In genomic region chr13:28528898-28529511, GRCm38 (mm10) we compare ENCODE assay signal across 18 mouse cellular contexts.
A peak's percentile ranks its signal among the peaks of the same experiment; 100 is the strongest.
DNase-seq lines count a peak whose midpoint lies in the region; ATAC-seq and TF ChIP-seq lines count a peak whose summit lies in the region.
"Had no signal": no experiment of that assay in that cellular context is flagged by ENCODE, and none has a peak within 500 bp of the region (broad histone marks: within the 10 kb centered on the region; RNA-seq: fewer than 3 reads in every experiment).

No protein-coding gene starts in this region.

- H3K9ac ChIP-seq in lung, embryonic 14.5 days, result no peak overlapping the region
- H3K9ac ChIP-seq: heart, embryonic 12.5 days; liver, embryonic 12.5 days; midbrain, embryonic 12.5 days had no signal

- WGBS in lung, embryonic 14.5 days, result 75% methylated on average over 4 of the region's 4 CpGs
- WGBS in lung, adult 2 months, result 89% methylated on average over 4 of the region's 4 CpGs

- no peak overlapping the region for H3ac ChIP-seq in myocyte (ENCODE audit: control insufficient read depth, insufficient read length)

- no peaks in the 10 kb centered on the region for H3K36me3 ChIP-seq in lung, embryonic 14.5 days (ENCODE audit: insufficient read depth)
- H3K36me3 ChIP-seq in myocyte (ENCODE audit: control insufficient read depth, insufficient read depth), result no peaks in the 10 kb centered on the region
- H3K36me3 ChIP-seq: liver, embryonic 12.5 days had no signal

- H3K4me1 ChIP-seq in lung, embryonic 14.5 days (ENCODE audit: insufficient read depth), result peaks cover 16% of the 10 kb centered on the region
- peaks cover 10% of the 10 kb centered on the region for H3K4me1 ChIP-seq in lung, adult 2 months (ENCODE audit: control insufficient read depth, insufficient read depth, low read length)
- H3K4me1 ChIP-seq: midbrain, embryonic 12.5 days had no signal

- no peak overlapping the region for H3K4me3 ChIP-seq in lung, embryonic 14.5 days (ENCODE audit: low read depth, low read length)
- H3K4me3 ChIP-seq in lung, adult 2 months (replicated peaks; ENCODE audit: extremely low read depth, low read depth, low read length), result no peak overlapping the region
- no peak overlapping the region for H3K4me3 ChIP-seq in myocyte
- H3K4me3 ChIP-seq: heart, embryonic 12.5 days; liver, embryonic 12.5 days; midbrain, embryonic 12.5 days had no signal

- intact Hi-C loops in gastrocnemius, postnatal 36 days (cut with DNase I), result no loop called here

- no peaks in the 10 kb centered on the region for H3K27me3 ChIP-seq in lung, embryonic 14.5 days (ENCODE audit: insufficient read depth, low read length)
- H3K27me3 ChIP-seq in myocyte (ENCODE audit: control insufficient read depth, insufficient read depth, insufficient read length), result no peaks in the 10 kb centered on the region
- H3K27me3 ChIP-seq: heart, embryonic 12.5 days; liver, embryonic 12.5 days; midbrain, embryonic 12.5 days had no signal

- peaks cover 5% of the 10 kb centered on the region; the same call in 1 of the 2 replicates for H3K9me3 ChIP-seq in lung, embryonic 14.5 days (ENCODE audit: low read depth, low read length)
- H3K9me3 ChIP-seq: liver, embryonic 12.5 days had no signal

- TF ChIP-seq POLR2A in lung, adult 2 months (IDR thresholded peaks at IDR 0.05; ENCODE audit: borderline replicate concordance, extremely low read depth, low read depth, low read length), result no peak
- no peak for TF ChIP-seq POLR2A in brain, embryonic 14.5 days (IDR thresholded peaks at IDR 0.05; ENCODE audit: borderline replicate concordance, extremely low read depth, insufficient read depth, insufficient read length, poor library complexity, severe bottlenecking)
- TF ChIP-seq POLR2A in myocyte (IDR thresholded peaks at IDR 0.05; ENCODE audit: insufficient read length, low read depth), result no peak

- no peak for ATAC-seq in lung, embryonic 14.5 days (ENCODE audit: insufficient read depth)
- ATAC-seq in megakaryocyte-erythroid progenitor cell, adult 5-6 weeks (replicated peaks; ENCODE audit: low FRiP score, low TSS enrichment, poor library complexity, severe bottlenecking), result no peak
- ATAC-seq: liver, embryonic 12.5 days had no signal

- no peak for TF ChIP-seq CTCF in lung, embryonic 14.5 days (IDR thresholded peaks at IDR 0.05; ENCODE audit: low read depth)
- no peak for TF ChIP-seq CTCF in lung, adult 2 months (IDR thresholded peaks at IDR 0.05; ENCODE audit: insufficient read depth, low read length)
- TF ChIP-seq CTCF in brain, embryonic 14.5 days (IDR thresholded peaks at IDR 0.05; ENCODE audit: borderline replicate concordance, extremely low read depth, insufficient read depth, insufficient read length), result no peak

- no peak overlapping the region for H3K27ac ChIP-seq in lung, embryonic 14.5 days (ENCODE audit: low read depth)
- H3K27ac ChIP-seq: liver, embryonic 12.5 days; midbrain, embryonic 12.5 days had no signal

- DNase-seq in adrenal gland, postnatal 10 days, result peak; percentile 23
- DNase-seq in adrenal gland, postnatal 14 days, result no peak
- peak; percentile 78 for DNase-seq in lung, embryonic 14.5 days
- no peak for DNase-seq in lung, adult 2 months
- peak; percentile 39 for DNase-seq in brain, embryonic 14.5 days (ENCODE audit: low read depth)
- no peak for DNase-seq in gastrocnemius, postnatal 36 days
- DNase-seq: cerebellum, adult 8-10 months; heart, postnatal 4 days; kidney, postnatal 36 days; layer of hippocampus, postnatal 36 days; left cerebral cortex, postnatal 4 days; lung, postnatal 36 days; right cerebral cortex, postnatal 4 days had no signal

- no peak overlapping the region for H3K4me2 ChIP-seq in lung, embryonic 14.5 days
- H3K4me2 ChIP-seq in myocyte (ENCODE audit: low read depth), result no peak overlapping the region
- H3K4me2 ChIP-seq: heart, embryonic 12.5 days; liver, embryonic 12.5 days; midbrain, embryonic 12.5 days had no signal

- H3K79me2 ChIP-seq in myocyte (ENCODE audit: control insufficient read depth, insufficient read depth), result no peaks in the 10 kb centered on the region

TF ChIP-seq in myocyte, 11 proteins besides CTCF, POLR2A, EP300 and RAD21:
- no peak for TF ChIP-seq MAX (IDR thresholded peaks at IDR 0.05; ENCODE audit: low read depth)
- TF ChIP-seq SRF (IDR thresholded peaks at IDR 0.05; ENCODE audit: control insufficient read depth, insufficient read length, low read depth), result no peak
- TF ChIP-seq CEBPB (IDR thresholded peaks at IDR 0.05; ENCODE audit: insufficient read depth, poor library complexity, severe bottlenecking), result peak; percentile 96

Comparison
In these comparisons a context has a peak if more than half of its experiments do, and no peak if none do; other contexts are left out.
1. DNase-seq: peak in adrenal gland, postnatal 10 days (single experiment), lung, embryonic 14.5 days (single experiment) and brain, embryonic 14.5 days (single experiment); none in adrenal gland, postnatal 14 days (single experiment), lung, adult 2 months (single experiment) and gastrocnemius, postnatal 36 days (0 of 2).